Mouse (Mus musculus): Measurements from ENCODE around the gene Smyd3.

- TF ChIP-seq CTCF (IDR thresholded peaks at IDR 0.05; ENCODE audit: extremely low read depth, insufficient read depth, low read length) (peak; percentile 36; the same call in 1 of the 2 replicates), POLR2A (IDR thresholded peaks at IDR 0.05; ENCODE audit: extremely low read depth, insufficient read depth, low read length) (no peak)
These were observed 23.7 kb upstream of the Smyd3 start for GRCm38 (mm10) chr1:179541502-179541901.
